Mouse (Mus musculus) kidney, adult 9 months (tissue): ENCODE data around the gene Slc35b4.

Experiments used
- DNase-seq: peaks from one replicate; pipeline ENCODE4 v3.0.0; 2022

The Slc35b4 gene

GRCm38 (mm10) chr6:34170844-34171494, 5.9 kb downstream of the Slc35b4 start:
- no peak for DNase-seq

- no peak for DNase-seq
These were observed 8.1 kb downstream of the Slc35b4 start for GRCm38 (mm10) chr6:34168834-34169233.

GRCm38 (mm10) chr6:34163014-34163413, 13.9 kb downstream of the Slc35b4 start:
- DNase-seq = no peak

DNA sequence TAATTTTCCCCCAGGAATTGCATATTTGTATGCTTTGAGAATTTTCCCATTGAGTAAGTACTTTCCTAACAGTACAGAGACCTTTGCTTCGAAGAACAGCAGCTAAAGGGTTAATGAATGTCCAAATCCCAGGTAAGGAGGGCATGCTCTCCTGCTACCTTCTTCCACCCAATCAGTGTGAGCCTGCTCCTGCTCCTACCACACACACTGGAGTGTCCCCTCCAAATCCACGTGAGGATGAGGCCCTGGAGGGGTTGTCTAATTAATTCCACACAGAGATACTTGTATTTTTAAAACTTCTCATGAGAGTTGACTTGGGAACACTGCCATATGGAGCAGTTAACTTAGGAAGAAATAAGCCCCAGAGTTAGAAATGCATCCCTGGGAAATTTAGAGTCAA, 14.3 kb downstream of the Slc35b4 start:
- DNase-seq = peak; percentile 75

DNA sequence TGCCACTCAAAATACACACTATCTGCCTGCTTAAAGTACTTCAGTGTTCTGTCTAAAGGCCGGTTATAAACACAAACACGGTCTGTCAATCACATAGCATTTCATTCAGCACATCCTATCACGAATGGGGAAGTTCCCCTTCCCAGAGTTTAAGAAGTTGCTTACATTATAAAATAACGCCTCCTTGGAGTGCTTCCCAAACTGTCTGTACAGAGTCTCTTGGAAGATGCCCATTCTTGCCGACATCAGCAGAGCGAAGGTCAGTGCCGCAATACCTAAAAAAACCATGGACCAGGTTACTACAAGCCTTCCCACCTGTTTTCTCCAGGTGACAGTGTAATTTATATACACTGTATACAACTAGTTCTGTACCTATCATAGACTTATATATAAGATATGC, 15.4 kb downstream of the Slc35b4 start:
- DNase-seq = peak; percentile 66

DNA sequence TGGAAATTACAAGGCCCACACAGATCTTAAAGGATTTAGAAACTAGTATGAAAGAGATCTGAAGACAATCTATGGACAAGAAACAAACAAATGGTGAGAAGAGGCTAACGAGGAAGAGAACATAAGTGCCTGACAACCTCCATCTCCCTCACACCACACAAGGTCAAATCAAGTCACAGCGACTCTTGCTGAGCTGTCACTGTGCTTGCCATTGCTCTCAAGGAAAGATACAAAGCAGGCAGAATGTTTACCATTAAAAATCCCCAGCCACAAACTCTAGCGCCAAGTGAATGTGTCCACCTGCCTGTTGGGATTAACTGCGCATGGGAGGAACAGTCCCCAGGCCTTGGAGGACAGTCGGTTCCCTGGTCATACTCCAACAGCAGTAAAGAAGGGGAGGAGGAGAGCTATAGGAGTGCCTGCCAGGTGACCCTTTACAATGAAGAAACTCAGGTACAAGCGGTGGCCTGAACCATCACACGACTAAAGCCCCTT, 16.0 kb downstream of the Slc35b4 start:
- DNase-seq = no peak

DNA sequence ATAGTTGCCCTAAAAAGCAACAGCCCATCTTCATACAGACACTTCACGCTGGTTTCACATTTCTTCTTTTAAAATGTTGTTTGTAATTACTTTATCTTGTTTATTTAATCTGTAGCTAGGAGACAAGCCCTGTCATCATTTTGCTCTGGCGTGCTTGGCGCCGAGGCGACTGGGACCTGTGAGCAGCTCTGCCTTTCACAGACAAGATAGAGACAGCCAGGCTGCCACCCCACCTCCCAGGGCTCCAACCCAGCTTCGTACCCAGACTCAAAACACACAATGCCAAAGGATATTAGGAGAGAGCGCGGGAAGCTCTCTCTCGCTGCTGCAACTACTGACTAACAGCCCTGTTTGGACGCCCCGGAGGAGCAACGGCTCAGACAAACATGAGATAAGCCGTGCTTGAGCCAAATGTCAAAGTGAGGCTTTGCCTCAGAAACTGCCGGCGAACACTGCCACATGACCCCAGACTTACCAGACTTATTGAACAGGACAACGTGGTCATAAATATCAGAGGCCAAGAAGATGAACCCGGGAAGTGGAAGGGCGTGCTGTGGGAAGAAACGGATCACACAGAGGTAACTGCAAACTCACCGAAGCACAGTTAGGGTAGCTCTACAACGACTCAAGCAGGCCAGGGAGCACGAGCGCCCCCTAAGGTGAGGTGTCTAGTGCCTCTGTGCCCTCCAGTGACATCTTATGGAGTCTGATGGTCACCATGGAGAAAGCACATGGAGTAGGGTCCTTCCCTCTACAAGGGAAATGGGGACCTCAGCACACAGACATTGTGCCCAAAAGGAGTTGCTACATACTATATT, 16.7 kb downstream of the Slc35b4 start:
- no peak for DNase-seq

DNA sequence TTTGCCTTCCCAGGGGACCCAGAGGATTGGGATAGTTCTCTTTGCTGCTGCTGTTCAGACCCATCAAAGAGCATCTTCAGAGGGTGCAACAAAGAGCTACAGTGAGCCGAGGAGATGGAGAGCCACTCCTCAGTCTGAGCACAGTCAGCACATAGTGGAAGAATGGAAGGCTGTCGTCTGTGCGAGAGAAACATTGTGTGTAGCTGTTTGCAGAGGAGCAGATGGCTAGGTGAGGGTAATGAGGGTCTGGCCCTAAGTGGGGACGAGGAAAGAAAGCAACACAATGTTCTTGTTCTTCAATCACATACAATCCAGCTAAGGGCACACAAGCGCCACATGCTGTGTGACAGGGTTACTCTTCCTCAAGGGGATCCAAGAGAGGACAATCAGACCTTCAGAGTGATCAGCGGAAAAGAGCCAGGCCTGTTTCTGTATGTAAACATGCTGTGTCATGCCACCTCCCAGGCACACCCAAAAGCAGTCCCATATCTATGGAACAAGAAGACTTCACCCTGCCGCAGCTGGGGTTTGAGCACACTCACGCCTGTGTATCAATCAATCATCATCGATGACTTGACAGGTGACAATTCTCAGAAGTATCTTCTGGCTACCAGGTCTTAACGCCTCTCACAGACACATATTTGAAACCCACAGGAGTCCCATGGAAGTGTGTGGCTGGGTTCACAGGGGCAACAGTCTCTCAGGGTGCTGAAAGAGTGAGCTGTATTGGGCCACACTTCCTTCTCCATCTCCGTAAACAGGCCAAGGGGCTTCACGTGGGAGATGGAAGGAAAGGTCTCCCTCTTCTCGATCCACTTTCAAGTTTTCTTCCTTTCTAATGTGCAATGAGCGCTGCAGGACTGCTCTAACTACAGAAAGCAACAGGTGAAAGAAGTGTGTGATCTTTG, 19.8 kb downstream of the Slc35b4 start:
- DNase-seq = no peak

DNA sequence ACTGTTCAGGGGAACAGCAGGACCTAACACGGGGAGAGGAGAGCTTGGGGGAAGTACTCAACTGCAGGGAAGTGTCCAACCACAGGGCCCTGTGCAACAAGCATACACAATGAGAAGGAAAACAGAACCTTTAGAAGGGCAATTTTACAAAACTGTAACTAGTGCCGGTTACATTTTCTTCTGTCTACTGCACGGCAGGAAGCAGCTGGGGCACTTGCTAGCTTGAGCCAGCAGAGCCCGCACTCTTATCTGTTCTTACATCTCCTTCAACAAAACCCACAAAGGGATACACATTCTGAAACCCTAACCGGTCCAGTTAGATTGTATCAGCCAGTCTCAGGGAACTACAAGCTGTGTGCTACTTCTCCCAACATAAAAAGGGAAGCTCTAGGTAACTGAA, 20.9 kb downstream of the Slc35b4 start:
- DNase-seq = peak; percentile 60

- peak; percentile 76 for DNase-seq
These were observed 21.6 kb downstream of the Slc35b4 start for GRCm38 (mm10) chr6:34155137-34155804.

DNA sequence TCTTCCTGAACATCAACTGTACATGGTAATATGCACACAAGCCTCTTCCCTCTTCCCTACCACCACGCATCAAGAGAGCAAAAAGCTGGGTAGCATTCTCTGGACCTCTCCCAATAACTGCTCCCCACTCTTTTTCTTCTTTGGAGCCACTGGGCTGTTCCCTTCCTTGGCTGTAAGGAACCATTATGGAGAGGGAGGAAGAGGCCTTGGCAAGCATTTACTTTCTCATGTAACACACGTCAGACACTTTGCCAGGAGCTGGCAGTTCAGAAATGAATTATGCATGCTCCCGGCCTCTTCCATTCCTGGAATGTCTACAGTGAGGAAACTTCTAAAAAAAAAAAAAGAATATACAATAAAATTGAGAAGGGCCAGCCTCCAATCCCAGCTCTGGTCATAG, 22.7 kb downstream of the Slc35b4 start:
- DNase-seq = peak; percentile 67

GRCm38 (mm10) chr6:34153069-34154052, 23.6 kb downstream of the Slc35b4 start:
- peak; percentile 67 for DNase-seq

GRCm38 (mm10) chr6:34149821-34150220, 27.1 kb downstream of the Slc35b4 start:
- DNase-seq = no peak

- DNase-seq = no peak
These were observed 27.8 kb downstream of the Slc35b4 start for GRCm38 (mm10) chr6:34149066-34149465.

GRCm38 (mm10) chr6:34148639-34149038, 28.3 kb downstream of the Slc35b4 start:
- no peak for DNase-seq

DNA sequence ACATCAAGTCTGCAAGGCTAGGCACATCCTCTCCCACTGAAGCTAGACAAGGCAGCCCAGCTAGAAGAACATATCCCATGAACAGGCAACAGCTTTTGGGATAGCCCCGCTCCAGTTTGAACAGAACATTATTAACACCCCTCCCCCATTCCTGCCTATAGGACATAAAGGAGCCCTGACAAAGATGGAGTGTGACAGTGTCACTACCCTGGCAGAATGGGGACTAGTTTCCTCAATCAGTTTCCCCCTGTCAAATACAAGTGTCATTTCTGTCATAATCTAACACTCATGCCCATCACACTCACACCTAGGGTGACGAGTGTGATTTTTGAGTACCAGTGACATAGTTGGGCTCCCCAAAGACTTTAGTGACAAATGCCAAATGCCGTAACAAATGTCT, 28.9 kb downstream of the Slc35b4 start:
- DNase-seq = no peak

DNA sequence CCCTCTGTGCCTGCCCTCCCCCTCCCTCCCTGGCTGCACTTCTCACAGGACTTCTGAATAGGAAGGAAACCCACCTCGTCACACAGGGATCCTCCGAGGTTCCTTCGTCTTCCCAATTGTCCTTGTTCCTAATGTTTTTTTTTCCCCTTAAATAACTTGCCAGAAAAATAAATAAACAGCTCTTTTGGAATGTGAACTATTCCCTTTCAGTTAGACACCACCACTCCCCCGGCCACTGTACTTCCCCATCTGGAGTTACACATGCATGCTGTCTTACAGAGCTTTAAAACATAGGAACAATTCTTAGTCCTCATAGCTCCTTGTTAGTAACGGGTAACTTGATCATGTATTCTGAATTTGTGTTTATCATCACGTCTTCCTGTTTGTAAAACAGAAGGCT, 30.9 kb downstream of the Slc35b4 start:
- no peak for DNase-seq

- DNase-seq = no peak
These were observed 34.0 kb downstream of the Slc35b4 start for GRCm38 (mm10) chr6:34142931-34143330.

DNA sequence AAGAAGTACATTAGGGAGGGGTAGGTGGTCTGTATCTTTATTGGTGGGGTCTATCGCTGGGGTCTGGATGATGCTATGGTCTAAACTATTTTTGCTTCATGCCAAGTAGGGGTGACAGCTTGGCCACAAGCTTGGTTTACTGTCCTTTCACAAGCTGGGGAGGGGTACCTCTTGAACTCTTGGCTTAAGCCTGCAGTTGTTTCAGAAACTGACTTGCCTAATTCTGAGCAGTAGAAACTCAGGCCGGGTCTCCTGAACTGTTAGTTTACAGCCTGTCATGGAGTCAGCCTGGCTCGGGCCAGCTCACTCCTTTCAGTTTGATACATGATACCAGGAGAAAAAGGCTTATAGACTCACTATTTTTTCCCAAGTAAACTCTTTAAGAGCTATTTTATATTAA, 38.5 kb downstream of the Slc35b4 start:
- no peak for DNase-seq

- DNase-seq = no peak
These were observed 44.5 kb downstream of the Slc35b4 start for GRCm38 (mm10) chr6:34132391-34132790.

DNA sequence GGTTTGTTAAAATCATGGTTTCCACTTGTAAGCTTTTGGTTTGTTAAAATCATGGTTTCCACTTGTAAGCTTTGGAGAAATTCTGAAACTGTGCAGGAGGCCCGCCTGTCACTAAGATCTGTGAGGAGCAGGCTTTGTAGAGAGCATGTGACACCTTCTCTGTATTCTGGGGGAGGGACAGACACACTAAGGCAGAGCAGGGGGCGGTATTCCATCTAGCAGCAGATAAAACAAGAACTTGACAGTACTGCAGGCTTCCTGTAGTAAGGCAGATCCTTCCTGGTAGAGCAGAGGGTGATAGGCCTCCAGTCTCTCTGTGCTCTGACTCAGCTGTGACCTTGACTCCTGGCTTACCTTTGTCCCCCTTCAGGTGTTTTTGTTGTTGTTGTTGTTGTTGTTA, 47.6 kb downstream of the Slc35b4 start:
- DNase-seq = no peak
